ENCODE assay signal across 10 mouse cellular contexts in the genomic region with DNA sequence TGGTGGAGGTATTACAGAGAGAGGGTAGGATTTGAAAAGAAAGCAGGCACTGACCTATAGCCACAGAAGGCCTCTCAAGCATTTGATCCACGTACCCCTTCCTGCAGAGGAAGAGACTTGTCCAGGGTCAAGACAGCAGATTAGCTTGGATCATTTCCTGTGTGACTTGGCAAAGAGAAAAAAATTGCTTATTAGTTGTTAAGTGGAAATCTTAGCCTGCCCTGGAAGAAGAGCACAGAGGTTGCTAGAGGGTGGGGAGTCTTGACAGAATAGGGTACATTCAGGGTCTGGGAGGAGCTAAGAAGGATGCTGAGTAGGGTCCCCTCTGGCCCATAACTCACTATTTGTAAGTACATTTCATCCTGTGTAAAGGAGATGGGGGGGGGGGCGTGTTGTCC. TPM values are rescaled to one million over a fixed set of nuclear protein-coding genes. Genes with fewer than 3 reads are reported as not detected.
DNase-seq lines count a peak whose midpoint lies in the region; ATAC-seq and TF ChIP-seq lines count a peak whose summit lies in the region.
"Had no signal": no experiment of that assay in that cellular context is flagged by ENCODE, and none has a peak within 500 bp of the region (broad histone marks: within the 10 kb centered on the region; RNA-seq: fewer than 3 reads in every experiment).

No protein-coding gene starts in this region.

- DNase-seq in liver, adult 2 months (ENCODE audit: extremely low read depth, low read depth, low spot score) = peak; percentile 49
- no peak for DNase-seq in liver
- DNase-seq in frontal cortex, postnatal 25 days (ENCODE audit: low spot score in 2 of 2) = no peak
- no peak for DNase-seq in cerebellum, postnatal 14 days

- ATAC-seq in intestine, postnatal 0 days = no peak; the same call in 1 of the 2 replicates
- ATAC-seq in megakaryocyte-erythroid progenitor cell, adult 5-6 weeks (replicated peaks; ENCODE audit: low FRiP score, low TSS enrichment, poor library complexity, severe bottlenecking) = no peak

- no peaks in the 10 kb centered on the region for H3K79me2 ChIP-seq in liver, adult 2 months (ENCODE audit: control insufficient read depth, insufficient read depth, low read length)
- H3K79me2 ChIP-seq in myocyte (ENCODE audit: control insufficient read depth, insufficient read depth) = no peaks in the 10 kb centered on the region

- no peaks in the 10 kb centered on the region for H3K36me3 ChIP-seq in liver, adult 2 months (ENCODE audit: control insufficient read depth, insufficient read depth, low read length)
- H3K36me3 ChIP-seq in intestine, postnatal 0 days (ENCODE audit: control insufficient read depth, insufficient read depth) = no peaks in the 10 kb centered on the region
- H3K36me3 ChIP-seq in myocyte (ENCODE audit: control insufficient read depth, insufficient read depth) = no peaks in the 10 kb centered on the region

- no peaks in the 10 kb centered on the region for H3K9me3 ChIP-seq in intestine, postnatal 0 days (ENCODE audit: control insufficient read depth)
- H3K9me3 ChIP-seq: megakaryocyte, embryonic 14.5 days had no signal

- no peaks in the 10 kb centered on the region for H3K27me3 ChIP-seq in liver, adult 2 months (ENCODE audit: control insufficient read depth, insufficient read depth, low read length)
- H3K27me3 ChIP-seq in intestine, postnatal 0 days (replicated peaks; ENCODE audit: control insufficient read depth, insufficient read depth, low read length) = no peaks in the 10 kb centered on the region
- no peaks in the 10 kb centered on the region for H3K27me3 ChIP-seq in myocyte (ENCODE audit: control insufficient read depth, insufficient read depth, insufficient read length)

- H3K4me3 ChIP-seq in liver, adult 2 months (ENCODE audit: insufficient read depth, low read depth, low read length) = no peak overlapping the region
- no peak overlapping the region for H3K4me3 ChIP-seq in embryonic fibroblast, embryonic 13.5 days (ENCODE audit: insufficient read depth, low read length)
- H3K4me3 ChIP-seq in intestine, postnatal 0 days (ENCODE audit: low read depth, low read length) = 0 out of 2 replicates have a peak overlapping the region, but pooled peaks have one; percentile 37
- H3K4me3 ChIP-seq in myocyte = peak overlapping the region; percentile 25
- H3K4me3 ChIP-seq: megakaryocyte, embryonic 14.5 days had no signal

- H3ac ChIP-seq in myocyte (ENCODE audit: control insufficient read depth, insufficient read length) = no peak overlapping the region

- peak overlapping the region; percentile 63 for H3K4me2 ChIP-seq in intestine, postnatal 0 days (replicated peaks; ENCODE audit: low read depth)
- peak overlapping the region; percentile 85 for H3K4me2 ChIP-seq in myocyte (ENCODE audit: low read depth)

- WGBS in liver, adult 2 months = 43% methylated on average over 2 of the region's 2 CpGs
- WGBS in intestine, postnatal 0 days = 23% methylated on average over 2 of the region's 2 CpGs

- H3K9ac ChIP-seq in liver, adult 2 months (ENCODE audit: low read depth, low read length) = no peak overlapping the region
- no peak overlapping the region for H3K9ac ChIP-seq in intestine, postnatal 0 days (ENCODE audit: low read depth, low read length)

- no peak for TF ChIP-seq CTCF in liver, adult 2 months (IDR thresholded peaks at IDR 0.05; ENCODE audit: low read depth, low read length)
- no peak for TF ChIP-seq CTCF in embryonic fibroblast, embryonic 13.5 days (IDR thresholded peaks at IDR 0.05; ENCODE audit: borderline replicate concordance, insufficient read depth, low read length)
- TF ChIP-seq CTCF in intestine, postnatal 0 days (IDR thresholded peaks at IDR 0.05; ENCODE audit: low read depth) = no peak

- H3K4me1 ChIP-seq in liver, adult 2 months (ENCODE audit: control insufficient read depth, insufficient read depth, low read length) = 0 out of 2 replicates have a peak, but pooled peaks cover 3% of the 10 kb centered on the region
- peaks cover 6% of the 10 kb centered on the region; the same call in 1 of the 2 replicates for H3K4me1 ChIP-seq in embryonic fibroblast, embryonic 13.5 days (ENCODE audit: control insufficient read depth, insufficient read depth, low read length)
- no peaks in the 10 kb centered on the region; the same call in 1 of the 2 replicates for H3K4me1 ChIP-seq in intestine, postnatal 0 days (replicated peaks; ENCODE audit: control insufficient read depth, insufficient read depth, low read length)

- H3K27ac ChIP-seq in liver, adult 2 months (replicated peaks; ENCODE audit: insufficient read depth, low read depth, low read length) = peak overlapping the region; percentile 45; the same call in 1 of the 2 replicates
- peak overlapping the region; percentile 52 for H3K27ac ChIP-seq in embryonic fibroblast, embryonic 13.5 days (ENCODE audit: insufficient read depth, low read length)
- 0 out of 2 replicates have a peak overlapping the region, but pooled peaks have one; percentile 62 for H3K27ac ChIP-seq in intestine, postnatal 0 days (ENCODE audit: low read depth, low read length)

- no peak for TF ChIP-seq POLR2A in liver, adult 2 months (IDR thresholded peaks at IDR 0.05; ENCODE audit: extremely low read depth, insufficient read depth, low read length)
- TF ChIP-seq POLR2A in embryonic fibroblast, embryonic 13.5 days (IDR thresholded peaks at IDR 0.05; ENCODE audit: low read depth, low read length) = no peak
- no peak for TF ChIP-seq POLR2A in myocyte (IDR thresholded peaks at IDR 0.05; ENCODE audit: insufficient read length, low read depth)

TF ChIP-seq in myocyte, 11 proteins besides CTCF, POLR2A, EP300 and RAD21:
- TF ChIP-seq TCF12 (IDR thresholded peaks at IDR 0.05; ENCODE audit: insufficient read depth, poor library complexity, severe bottlenecking) = no peak
- TF ChIP-seq SRF (IDR thresholded peaks at IDR 0.05; ENCODE audit: control insufficient read depth, insufficient read length, low read depth) = no peak
- no peak for TF ChIP-seq MYOG (IDR thresholded peaks at IDR 0.05; ENCODE audit: control insufficient read depth in 1 of 3, insufficient read depth in 1 of 3, insufficient read length in 2 of 3, low read depth in 2 of 3)
- no peak for TF ChIP-seq MYOD1 (IDR thresholded peaks at IDR 0.05; ENCODE audit: control insufficient read depth in 1 of 3, insufficient read length in 2 of 3, low read depth in 2 of 3)
- no peak for TF ChIP-seq MAX (IDR thresholded peaks at IDR 0.05; ENCODE audit: low read depth)
- TF ChIP-seq POLR2AphosphoS2 (IDR thresholded peaks at IDR 0.05; ENCODE audit: insufficient read length, low read depth) = no peak
- TF ChIP-seq USF1 (IDR thresholded peaks at IDR 0.05; ENCODE audit: low read depth) = no peak
- TF ChIP-seq TCF3 (IDR thresholded peaks at IDR 0.05; ENCODE audit: insufficient read length, low read depth) = no peak
- TF ChIP-seq REST (IDR thresholded peaks at IDR 0.05; ENCODE audit: insufficient read depth, insufficient read length) = no peak
- no peak for TF ChIP-seq E2F4 (IDR thresholded peaks at IDR 0.05; ENCODE audit: insufficient read depth)
- TF ChIP-seq CEBPB (IDR thresholded peaks at IDR 0.05; ENCODE audit: insufficient read depth, poor library complexity, severe bottlenecking) = no peak

RNA-seq across cellular contexts. Expression of a gene that starts 0.4 kb away (rescaled TPM):
- 0.37 and 0.54 TPM in 2 replicates for total RNA-seq in liver, adult 2 months (2014; rRNA removed)
- polyA plus RNA-seq in liver, adult 2 months (2012; rRNA removed) = 0.07 and 0.09 TPM in 2 replicates
- polyA plus RNA-seq in embryonic fibroblast, embryonic 13.5 days (2011; ENCODE audit: insufficient read length, low read depth, missing spikeins) = 35.1 and 40.9 TPM in 2 replicates
- 0.70 and 1.1 TPM in 2 replicates for polyA plus RNA-seq in intestine, postnatal 0 days (2015; fragmentation: Nextera tagmentation; extraction: Ambion mirVana)
- 0.55 TPM for polyA plus RNA-seq in myocyte (2012; fragmentation: generic; extraction: Trizol)
- not detected in 2 replicates for total RNA-seq in megakaryocyte-erythroid progenitor cell, adult 5-6 weeks (2014; fragmentation: Nextera tagmentation)
- total RNA-seq in megakaryocyte-erythroid progenitor cell, adult 5-6 weeks (2017) = 0.05 and 0.30 TPM in 2 replicates

RNA-seq across cellular contexts. Expression of a gene that starts 26.4 kb away (rescaled TPM):
- not detected in 2 replicates for total RNA-seq in liver, adult 2 months (2014; rRNA removed)
- not detected in 2 replicates for polyA plus RNA-seq in liver, adult 2 months (2012; rRNA removed)
- 0.28 TPM in 1 of 2 replicates, not detected in the other for polyA plus RNA-seq in embryonic fibroblast, embryonic 13.5 days (2011; ENCODE audit: insufficient read length, low read depth, missing spikeins)
- polyA plus RNA-seq in intestine, postnatal 0 days (2015; fragmentation: Nextera tagmentation; extraction: Ambion mirVana) = 0.05 and 0.12 TPM in 2 replicates
- 0.02 TPM for polyA plus RNA-seq in myocyte (2012; fragmentation: generic; extraction: Trizol)
- not detected in 2 replicates for total RNA-seq in megakaryocyte-erythroid progenitor cell, adult 5-6 weeks (2014; fragmentation: Nextera tagmentation)
- total RNA-seq in megakaryocyte-erythroid progenitor cell, adult 5-6 weeks (2017) = not detected in 2 replicates
- polyA plus RNA-seq: Patski had no signal

Comparison
In these comparisons a context has a peak if more than half of its experiments do, and no peak if none do; other contexts are left out.
1. H3K4me3 ChIP-seq: peak in intestine, postnatal 0 days (single experiment) and myocyte (single experiment); none in liver, adult 2 months (single experiment) and embryonic fibroblast, embryonic 13.5 days (single experiment).
2. RNA of a gene that starts 0.4 kb away (polyA plus RNA-seq): 35.1 to 40.9 TPM in embryonic fibroblast, embryonic 13.5 days; 0.70 to 1.1 TPM in intestine, postnatal 0 days, 0.55 TPM in myocyte (single experiment) and 0.07 to 0.09 TPM in liver, adult 2 months; every median in the first group is over 10 times any median in the second.
3. Peak in every context shown above with its lines, with median percentiles within 50 percentile points of each other: H3K27ac ChIP-seq.